Mouse (Mus musculus) forebrain, embryonic 13.5 days (tissue): ENCODE measurements around the gene Vmn1r198. TPM values are rescaled to one million over a fixed set of nuclear protein-coding genes. Genes with fewer than 3 reads are reported as not detected.

Experiments used
- ATAC-seq: fragments of 200-750 bp; cut with Nextera tagmentation; 2 replicates; pipeline ENCODE4 v1.8.0; 2017
- H3K27ac ChIP-seq: fragments of 300-500 bp; sonication (generic); 2 replicates; pipeline ENCODE4 v1.5.1; 2015; ENCODE audit warnings: inconsistent platforms, mild to moderate bottlenecking, moderate library complexity
- H3K27me3 ChIP-seq: fragments of 300-500 bp; sonication (generic); 2 replicates; pipeline ENCODE4 v1.6.1; 2015; ENCODE audit warnings: mild to moderate bottlenecking, inconsistent platforms
- H3K36me3 ChIP-seq: fragments of 300-500 bp; sonication (generic); 2 replicates; pipeline ENCODE4 v1.6.1; 2015; ENCODE audit warnings: mild to moderate bottlenecking, inconsistent platforms; ENCODE audit not compliant: poor library complexity, severe bottlenecking
- H3K4me1 ChIP-seq: fragments of 300-500 bp; sonication (generic); 2 replicates; pipeline ENCODE4 v1.6.1; 2015; ENCODE audit warnings: inconsistent platforms
- H3K4me2 ChIP-seq: fragments of 300-500 bp; sonication (generic); 2 replicates; pipeline ENCODE4 v1.6.1; 2015; ENCODE audit warnings: inconsistent platforms, mild to moderate bottlenecking, moderate library complexity
- H3K4me3 ChIP-seq: fragments of 300-500 bp; sonication (generic); 2 replicates; pipeline ENCODE4 v1.5.1; 2015; ENCODE audit warnings: mild to moderate bottlenecking, inconsistent platforms
- H3K9ac ChIP-seq: fragments of 300-500 bp; sonication (generic); 2 replicates; pipeline ENCODE4 v1.6.1; 2015; ENCODE audit warnings: mild to moderate bottlenecking, inconsistent platforms
- H3K9me3 ChIP-seq: fragments of 300-500 bp; sonication (generic); replicated peaks from 2 replicates; pipeline ENCODE4 v1.6.1; 2016; ENCODE audit warnings: inconsistent platforms
- WGBS: fragments of 180-500 bp; shearing (Covaris S2); methylation state at CpG from one replicate; pipeline ENCODE4 v1.1.7; 2015; 5-methylcytosine and 5-hydroxymethylcytosine counted together
- polyA plus RNA-seq: library from polyadenylated mRNA; unstranded; fragments of >200 nt; fragmentation: Nextera tagmentation; extraction: Ambion mirVana; gene quantifications from 2 replicates; pipeline ENCODE4 v1.2.1, GENCODE M21; 2015

Vmn1r198 gene
- polyA plus RNA-seq, 1 experiment from 2014 or later: not detected

DNA sequence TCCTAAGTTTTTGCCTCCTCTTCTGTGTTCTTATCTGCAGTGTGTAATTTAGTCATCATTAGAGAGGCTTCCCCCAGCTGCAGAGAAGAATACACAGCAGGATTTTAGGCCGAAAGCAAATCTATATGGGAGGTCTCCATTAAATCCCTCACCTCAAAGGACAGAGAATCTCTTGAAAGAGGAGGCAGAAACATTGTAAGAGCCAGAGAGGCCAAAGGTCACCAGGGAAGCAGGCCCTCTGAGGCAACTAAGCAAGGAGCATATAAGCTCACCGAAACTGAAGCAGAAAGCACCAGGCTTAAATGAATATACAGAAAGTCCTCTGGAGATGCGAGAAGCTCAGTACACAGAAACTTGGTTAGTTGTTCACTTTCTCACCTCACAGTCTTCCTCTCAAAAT, 39.9 kb downstream of the Vmn1r198 start, which contains the start of gene Vmn1r200:
Gene Vmn1r200, plus strand, starts transcription at position 301 of the 400 bp plus-strand sequence.
- H3K9ac ChIP-seq: no peak within 1 kb of the TSS
- ATAC-seq: no peak

DNA sequence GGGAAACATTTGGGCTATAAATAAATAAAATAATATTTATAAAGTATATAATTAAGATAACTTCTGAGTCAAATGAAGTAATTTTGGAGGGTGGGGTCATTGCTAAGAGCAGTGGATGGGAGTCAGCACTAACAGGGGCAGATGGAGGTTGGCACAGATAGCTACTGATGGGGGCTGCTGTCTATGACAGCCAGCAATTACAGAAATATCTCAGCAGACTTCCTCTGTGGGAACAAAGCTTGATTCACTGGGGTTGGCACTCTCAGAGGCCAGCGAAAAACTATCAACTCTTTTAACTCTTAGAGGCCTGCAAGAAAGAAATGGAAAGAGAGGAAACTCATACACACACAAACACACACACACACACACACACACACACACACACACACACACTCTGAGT, 52.8 kb downstream of the Vmn1r198 start:
- H3K36me3 ChIP-seq: no peaks in the 10 kb centered on the region
- H3K4me3 ChIP-seq: no peak overlapping the region
- ATAC-seq: no peak
- 82% methylated on average over 1 of the region's 1 CpGs for WGBS
- H3K4me2 ChIP-seq: no peak overlapping the region
- peaks cover 24% of the 10 kb centered on the region for H3K9me3 ChIP-seq
- no peak overlapping the region for H3K27ac ChIP-seq
- no peak overlapping the region for H3K9ac ChIP-seq
- H3K4me1 ChIP-seq: no peaks in the 10 kb centered on the region
- no peaks in the 10 kb centered on the region for H3K27me3 ChIP-seq

More for the DNA sequence above, 39.9 kb downstream of the Vmn1r198 start, which contains the start of gene Vmn1r200:
- WGBS: 15% methylated on average over 3 of the region's 3 CpGs
- Histone ChIP-seq H3K27ac (no peak within 1 kb of the TSS), H3K27me3 (no peaks in the 10 kb centered on the region), H3K4me2 (no peak within 1 kb of the TSS), H3K4me1 (no peaks in the 10 kb centered on the region), H3K36me3 (no peaks in the 10 kb centered on the region), H3K4me3 (no peak within 1 kb of the TSS), H3K9me3 (no peaks in the 10 kb centered on the region)

Other genes starting within 250 kb of the Vmn1r198 start
- gene Vmn1r189, start 244.5 kb upstream of the Vmn1r198 start, polyA plus RNA-seq: not detected in 2 replicates
- not detected in 2 replicates for gene Vmn1r191, start 166.4 kb upstream of the Vmn1r198 start, polyA plus RNA-seq
- gene Vmn1r192, start 159.2 kb upstream of the Vmn1r198 start, polyA plus RNA-seq: not detected in 2 replicates
- gene Vmn1r193, start 127.2 kb upstream of the Vmn1r198 start, polyA plus RNA-seq: not detected in 2 replicates
- not detected in 2 replicates for gene Vmn1r194, start 106.1 kb upstream of the Vmn1r198 start, polyA plus RNA-seq
- gene Vmn1r195, start 79.8 kb upstream of the Vmn1r198 start, polyA plus RNA-seq: not detected in 2 replicates
- gene Vmn1r196, start 60.4 kb upstream of the Vmn1r198 start, polyA plus RNA-seq: not detected in 2 replicates
- not detected in 2 replicates for gene Vmn1r197, start 25.8 kb upstream of the Vmn1r198 start, polyA plus RNA-seq
- gene Vmn1r199, start 29.5 kb downstream of the Vmn1r198 start, polyA plus RNA-seq: not detected in 2 replicates
- gene Vmn1r200, start 40.0 kb downstream of the Vmn1r198 start, polyA plus RNA-seq: not detected in 2 replicates
- not detected in 2 replicates for gene Vmn1r201, start 121.6 kb downstream of the Vmn1r198 start, polyA plus RNA-seq
- gene Vmn1r202, start 155.0 kb downstream of the Vmn1r198 start, polyA plus RNA-seq: not detected in 2 replicates
- gene Vmn1r203, start 167.8 kb downstream of the Vmn1r198 start, polyA plus RNA-seq: not detected in 2 replicates
- not detected in 2 replicates for gene Vmn1r204, start 202.8 kb downstream of the Vmn1r198 start, polyA plus RNA-seq
- not detected in 2 replicates for gene Vmn1r205, start 242.6 kb downstream of the Vmn1r198 start, polyA plus RNA-seq